Mouse (Mus musculus) megakaryocyte, embryonic 14.5 days (primary cell): Measurements from ENCODE around the gene Klk11.

Experiments
- FLI1 ChIP-seq: IDR thresholded peaks from 2 replicates; pipeline ENCODE4 v1.6.1; 2012; ENCODE audit warnings: low read length, inconsistent platforms, mixed read lengths
- GATA1 ChIP-seq: IDR thresholded peaks from 3 replicates; pipeline ENCODE4 v1.6.1; 2012; ENCODE audit warnings: mixed read lengths, low read length, inconsistent platforms, borderline replicate concordance

DNA sequence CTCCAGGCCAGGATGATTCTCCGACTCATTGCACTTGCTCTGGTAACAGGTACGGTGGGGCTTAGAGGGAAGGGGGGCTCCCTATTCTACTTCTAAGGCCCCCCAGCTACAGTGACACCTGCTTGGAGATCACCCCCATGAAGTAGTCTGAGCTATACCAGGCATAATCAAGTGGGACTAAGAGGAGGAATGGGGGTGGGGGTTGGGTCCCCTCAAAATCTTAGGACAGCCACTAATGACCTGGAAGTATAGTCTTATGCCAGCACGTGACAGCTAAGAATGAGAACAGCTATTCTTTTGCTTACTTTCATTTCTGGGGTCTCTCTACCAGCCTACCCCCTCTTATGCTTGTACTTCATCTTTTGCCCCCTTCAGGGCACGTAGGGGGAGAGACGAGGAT lies 2.1 kb downstream of the Klk11 start:
- TF ChIP-seq GATA1: no peak
- no peak for TF ChIP-seq FLI1
